Mouse (Mus musculus) adipocyte (in vitro differentiated cells): ENCODE data around the gene Mpz.

Experiments used
- DNase-seq: peaks from one replicate; pipeline ENCODE4 v3.0.0-alpha.2; 2016; ENCODE audit warnings: low spot score

The Mpz gene

DNA sequence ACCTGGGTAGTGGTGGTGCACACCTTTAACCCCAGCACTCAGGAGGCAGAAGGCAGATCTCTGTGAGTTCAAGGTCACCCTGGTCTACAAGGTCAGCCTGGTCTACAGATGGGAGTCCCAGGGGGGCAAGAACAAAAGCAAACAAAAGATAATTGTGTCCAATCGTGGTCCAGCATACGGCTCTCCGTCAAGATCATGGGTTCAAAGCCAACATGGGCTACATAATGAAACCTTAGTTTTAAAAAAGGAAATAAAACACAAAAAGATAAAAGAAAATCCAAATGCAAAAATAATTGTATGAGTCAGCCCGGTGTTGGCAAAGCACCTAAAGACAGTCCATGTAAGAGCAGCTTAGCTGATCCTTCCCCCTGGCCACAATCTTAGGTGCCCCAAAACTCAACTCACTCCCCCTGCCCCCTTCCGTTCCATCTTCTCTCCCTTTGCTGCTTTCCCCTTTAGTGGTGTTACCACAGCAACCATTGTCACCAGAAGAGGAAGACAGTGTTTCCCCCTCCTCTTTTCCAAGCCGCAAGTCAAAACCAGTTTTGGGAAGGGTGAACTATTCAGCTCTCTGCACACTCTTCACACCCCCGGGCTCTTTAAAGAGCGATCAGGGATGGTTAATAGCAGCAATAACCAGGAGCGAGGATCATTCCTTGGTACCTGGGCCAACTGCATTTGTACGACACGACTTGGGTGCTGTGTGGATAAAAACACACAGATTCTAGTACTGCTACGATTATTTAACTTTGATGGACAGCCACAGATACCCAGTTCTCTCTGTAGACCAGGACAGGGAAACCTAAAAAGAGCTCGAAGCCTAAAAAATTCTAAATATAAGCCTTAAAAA lies 37.6 kb downstream of the Mpz start:
- DNase-seq = no peak

DNA sequence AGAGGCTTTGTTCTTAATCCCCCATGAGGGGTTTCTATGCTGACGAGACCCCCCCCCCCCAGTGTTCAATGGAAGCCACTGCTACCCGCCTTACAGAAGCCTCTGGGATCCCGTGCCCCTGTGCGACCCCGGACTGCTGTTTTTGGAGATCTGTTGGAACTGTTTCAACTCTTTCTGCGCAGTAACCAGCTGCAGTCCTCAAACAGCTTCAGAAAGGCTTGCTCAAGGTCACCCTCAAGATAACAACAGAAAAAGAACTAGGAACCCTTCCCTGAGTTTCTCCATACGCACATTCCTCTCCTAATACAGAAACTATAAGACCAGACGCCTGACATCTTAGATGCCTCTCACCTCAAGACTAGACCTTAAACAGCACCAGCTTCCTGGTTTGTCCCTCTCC lies 38.5 kb downstream of the Mpz start:
- no peak for DNase-seq

DNA sequence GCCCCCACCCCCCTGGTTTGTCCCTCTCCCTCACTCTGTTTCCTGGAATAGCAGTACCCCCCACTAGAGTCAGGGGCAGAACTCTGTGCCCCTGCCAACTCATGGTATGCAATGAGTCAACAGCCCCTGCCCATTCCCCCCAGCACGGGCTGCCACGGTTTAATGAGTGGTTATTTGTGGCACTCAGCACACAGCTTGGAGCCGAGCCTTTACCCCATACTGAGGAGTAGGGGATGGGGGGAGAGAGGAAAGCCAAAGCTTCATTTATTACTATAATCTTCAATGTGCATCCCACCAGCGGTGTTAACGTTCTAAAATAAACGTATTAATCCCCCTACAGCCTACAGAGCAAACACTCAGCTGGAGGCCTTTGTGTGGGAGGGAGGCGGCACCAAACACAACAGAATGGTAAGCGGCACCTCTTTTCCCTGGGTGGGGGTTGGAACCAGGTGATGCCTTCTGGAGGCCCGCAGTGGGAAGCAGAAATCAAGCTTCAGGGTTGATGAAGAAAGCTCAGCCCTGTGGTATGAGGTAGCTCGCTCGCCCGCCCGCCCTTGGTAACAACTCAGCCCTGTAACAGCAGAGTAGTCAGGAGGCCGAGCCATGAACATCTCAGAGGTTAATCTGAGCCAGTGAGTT lies 39.1 kb downstream of the Mpz start:
- no peak for DNase-seq

DNA sequence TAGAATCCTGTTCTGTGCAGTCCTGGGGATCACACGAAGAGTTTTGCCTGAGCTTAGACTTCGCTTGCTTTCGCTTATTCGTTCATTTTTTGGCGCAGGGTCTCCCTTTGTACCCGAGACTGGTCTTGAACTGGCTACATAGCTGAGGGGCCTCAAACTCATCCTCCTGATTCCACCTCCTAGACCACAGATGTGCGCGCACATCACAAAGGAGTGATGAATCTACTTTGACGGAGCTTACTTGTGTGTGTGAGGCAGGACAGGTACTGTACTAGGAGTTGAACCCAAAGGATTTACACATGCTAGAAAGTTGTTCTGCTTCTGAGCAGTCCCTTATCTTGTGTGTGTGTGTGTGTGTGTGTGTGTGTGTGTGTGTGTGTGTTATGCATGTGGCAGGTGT lies 40.3 kb downstream of the Mpz start:
- no peak for DNase-seq

DNA sequence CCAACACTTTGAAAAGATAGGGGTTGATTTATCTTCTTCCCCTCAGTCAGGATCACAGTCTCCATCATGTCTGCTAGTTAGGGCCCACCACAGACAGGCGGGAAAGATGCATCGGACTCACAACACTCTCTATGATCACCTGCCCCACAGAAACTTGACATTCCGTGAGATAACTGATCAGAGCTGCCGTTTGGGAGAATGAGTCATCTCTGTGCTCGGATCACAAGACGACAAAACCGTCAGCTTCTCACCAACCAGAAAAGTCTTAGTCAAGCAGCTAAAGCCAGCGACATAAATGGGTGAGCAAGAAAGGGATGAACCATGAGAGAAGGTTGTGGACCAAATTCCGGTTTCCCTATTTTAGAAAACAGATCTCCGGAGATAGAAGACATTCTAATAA lies 41.8 kb downstream of the Mpz start:
- no peak for DNase-seq

DNA sequence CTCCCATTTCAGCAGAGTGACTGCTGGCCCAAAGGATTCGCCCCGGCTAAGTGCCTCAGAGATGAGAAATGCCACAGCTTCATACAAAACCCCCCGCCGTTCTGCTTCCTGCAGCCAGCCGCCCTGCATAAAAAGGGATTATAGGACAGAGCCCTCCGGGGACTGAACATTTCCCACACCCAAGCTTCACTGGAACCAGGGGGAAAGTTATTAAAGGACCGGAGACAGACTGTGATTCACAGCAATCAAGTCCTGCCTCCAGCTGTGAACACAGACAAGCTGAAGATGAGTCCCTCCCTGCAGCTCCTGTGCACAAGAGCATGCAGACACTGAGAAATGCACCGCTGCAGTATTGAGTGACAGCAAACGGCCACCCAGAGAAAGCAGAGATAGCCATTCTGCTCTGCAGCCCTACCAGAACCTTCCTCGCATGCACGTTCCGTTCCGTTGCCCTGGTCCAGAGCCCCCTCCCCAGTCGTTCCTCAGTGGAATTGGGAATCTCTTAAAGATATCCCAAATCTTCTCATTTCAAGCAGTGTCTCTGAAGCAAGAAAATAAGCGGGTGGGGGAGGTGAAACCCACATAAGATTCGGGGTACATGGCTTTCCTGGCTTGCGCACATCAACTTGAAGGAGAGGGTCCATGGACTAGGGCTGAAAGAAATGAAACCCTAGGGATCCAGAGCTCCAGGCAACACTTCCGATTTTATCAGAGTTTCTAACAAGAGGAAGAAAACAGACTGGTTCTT lies 42.8 kb downstream of the Mpz start:
- DNase-seq = no peak

DNA sequence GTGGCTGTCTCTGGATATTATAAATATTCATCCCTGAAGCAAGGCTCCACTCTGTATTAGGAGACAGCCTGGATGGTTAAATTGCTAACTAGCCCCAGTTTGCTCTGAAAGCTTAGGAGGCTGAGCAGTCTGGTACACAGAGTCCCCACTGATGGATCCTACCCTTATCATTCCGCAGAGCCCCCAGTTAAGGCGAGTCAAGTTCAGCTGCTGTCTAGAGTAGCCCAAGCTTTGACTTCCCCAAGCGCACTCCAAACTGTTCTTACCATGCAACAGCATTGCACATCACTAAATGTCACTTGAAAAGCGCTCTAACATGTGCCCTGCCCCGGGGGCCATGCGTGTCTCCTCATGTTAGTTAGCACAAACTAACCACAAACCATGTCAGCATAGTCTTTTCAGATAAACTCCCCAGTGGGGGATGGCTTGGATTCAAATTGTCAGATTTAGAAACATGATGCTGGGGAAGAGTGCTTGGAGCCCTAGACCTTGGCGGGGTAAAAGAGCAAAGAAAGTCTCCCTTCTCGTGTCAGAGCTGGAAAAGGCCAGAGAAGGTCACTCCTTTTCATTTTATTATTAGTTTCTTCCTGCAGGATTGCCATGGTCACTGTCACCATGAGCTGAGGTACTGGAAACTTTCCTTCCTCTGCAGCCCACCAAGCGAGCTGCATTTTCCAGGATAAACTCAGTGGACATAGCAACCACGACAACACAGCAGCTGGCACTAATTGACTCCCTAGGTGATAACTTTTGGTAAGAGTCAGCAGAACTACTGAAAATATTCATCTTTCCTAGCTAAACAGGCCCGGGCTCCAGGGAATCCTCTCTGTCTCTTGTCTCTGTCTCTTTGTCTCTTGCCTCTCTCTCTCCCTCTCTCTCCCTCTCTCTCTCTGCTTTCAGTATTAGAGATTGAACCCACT lies 43.7 kb downstream of the Mpz start:
- DNase-seq = no peak

DNA sequence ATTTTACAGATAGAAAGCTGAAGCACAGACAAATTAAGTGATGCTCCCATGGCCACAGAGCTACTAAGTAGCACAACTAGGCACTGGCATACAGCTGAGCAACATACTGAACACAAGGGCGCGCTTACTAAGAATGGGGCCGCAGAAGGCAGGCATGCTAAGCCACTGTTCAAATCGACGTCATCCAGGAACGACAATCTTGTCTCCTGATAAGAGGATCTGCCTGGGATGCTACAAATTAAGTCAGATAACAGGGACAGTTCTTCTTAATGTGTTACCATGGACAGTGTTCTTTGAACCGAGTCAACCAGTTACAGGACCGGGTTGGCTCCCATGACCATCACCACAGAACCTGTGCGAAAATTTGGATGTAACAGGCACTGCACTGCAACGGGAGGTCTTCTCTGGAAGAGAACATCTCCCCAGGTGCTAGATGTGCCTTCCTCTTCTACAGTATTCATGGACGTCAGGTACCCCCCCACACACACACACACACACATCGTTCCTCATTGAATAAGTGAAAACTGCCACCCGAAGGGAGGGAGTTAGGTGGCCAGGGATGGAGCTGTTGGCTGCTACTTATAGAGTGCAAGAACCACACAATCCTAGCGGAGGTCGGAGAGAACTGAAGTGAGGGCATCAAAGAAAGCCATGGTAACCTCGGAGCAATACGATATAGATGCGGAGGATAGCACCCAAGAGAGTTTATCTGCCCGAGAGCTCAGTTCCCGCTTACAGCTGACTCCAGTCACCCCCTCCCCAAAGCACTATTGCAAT lies 44.7 kb downstream of the Mpz start:
- no peak for DNase-seq

DNA sequence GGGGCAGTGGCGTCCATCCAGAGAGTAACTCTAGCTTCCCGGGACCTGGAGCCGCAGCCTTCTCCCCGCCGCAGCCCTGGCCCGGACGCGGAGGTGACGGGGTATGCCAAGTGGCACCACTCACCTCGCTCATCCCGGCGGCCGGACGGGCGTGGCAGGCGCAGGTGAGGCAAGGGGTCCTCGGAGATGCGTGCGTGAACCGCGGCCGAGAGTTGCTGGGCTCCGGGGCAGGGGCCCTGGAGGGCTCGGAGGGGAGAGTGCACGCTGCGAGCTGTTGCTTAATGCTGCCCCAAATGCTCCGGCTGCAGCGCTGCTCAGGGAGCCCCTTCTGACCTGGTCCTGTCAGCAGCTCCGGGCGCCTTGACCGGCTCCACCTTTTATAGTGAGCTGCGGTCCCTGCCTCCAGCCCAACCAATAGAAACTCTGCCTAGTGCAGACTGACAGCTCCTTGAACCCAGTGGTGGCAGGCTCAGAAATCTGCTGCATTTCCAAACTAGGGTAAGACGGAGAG lies 45.4 kb downstream of the Mpz start, which contains the start of gene Pcp4l1:
Pcp4l1 (minus strand) TSS at position 382 of the 511 bp plus-strand sequence.
- DNase-seq = no peak

DNA sequence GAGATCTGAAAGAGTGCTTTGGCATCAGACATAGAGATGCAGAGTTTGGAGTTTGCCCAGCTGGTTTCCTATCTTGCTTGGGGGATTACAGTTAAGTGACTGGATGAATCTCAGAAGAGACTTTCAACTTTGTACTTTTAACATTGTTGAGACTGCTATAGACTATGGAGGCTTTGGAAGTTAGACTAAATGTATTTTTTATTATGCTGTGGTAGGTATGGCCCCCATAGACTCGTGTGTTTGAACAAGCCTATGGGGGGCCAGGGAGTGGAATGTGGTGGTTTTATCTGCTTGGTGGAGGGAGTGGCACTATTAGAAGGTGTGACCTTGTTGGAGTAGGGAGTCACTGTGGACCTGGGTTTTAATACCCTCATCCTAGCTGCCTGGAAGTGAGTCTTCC lies 49.0 kb downstream of the Mpz start:
- DNase-seq = no peak

DNA sequence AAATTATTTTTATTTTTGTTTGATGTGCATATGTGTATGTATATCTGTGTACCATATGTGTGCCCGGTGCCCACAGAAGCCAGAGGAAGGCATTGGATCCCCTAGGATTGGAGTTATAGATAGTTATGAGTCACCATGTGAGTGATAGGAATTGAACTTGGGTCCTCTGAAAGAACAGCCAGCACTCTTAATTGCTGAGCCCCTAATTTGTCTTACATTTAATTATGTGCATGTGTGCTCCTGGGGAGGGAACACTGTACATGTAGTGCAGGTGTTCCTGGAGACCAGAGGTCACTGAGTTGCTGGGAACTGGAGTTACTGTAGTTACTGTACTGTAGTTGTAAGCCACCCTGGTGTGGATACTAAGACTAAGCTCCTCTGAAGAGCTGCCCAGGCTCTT lies 50.3 kb downstream of the Mpz start:
- no peak for DNase-seq

DNA sequence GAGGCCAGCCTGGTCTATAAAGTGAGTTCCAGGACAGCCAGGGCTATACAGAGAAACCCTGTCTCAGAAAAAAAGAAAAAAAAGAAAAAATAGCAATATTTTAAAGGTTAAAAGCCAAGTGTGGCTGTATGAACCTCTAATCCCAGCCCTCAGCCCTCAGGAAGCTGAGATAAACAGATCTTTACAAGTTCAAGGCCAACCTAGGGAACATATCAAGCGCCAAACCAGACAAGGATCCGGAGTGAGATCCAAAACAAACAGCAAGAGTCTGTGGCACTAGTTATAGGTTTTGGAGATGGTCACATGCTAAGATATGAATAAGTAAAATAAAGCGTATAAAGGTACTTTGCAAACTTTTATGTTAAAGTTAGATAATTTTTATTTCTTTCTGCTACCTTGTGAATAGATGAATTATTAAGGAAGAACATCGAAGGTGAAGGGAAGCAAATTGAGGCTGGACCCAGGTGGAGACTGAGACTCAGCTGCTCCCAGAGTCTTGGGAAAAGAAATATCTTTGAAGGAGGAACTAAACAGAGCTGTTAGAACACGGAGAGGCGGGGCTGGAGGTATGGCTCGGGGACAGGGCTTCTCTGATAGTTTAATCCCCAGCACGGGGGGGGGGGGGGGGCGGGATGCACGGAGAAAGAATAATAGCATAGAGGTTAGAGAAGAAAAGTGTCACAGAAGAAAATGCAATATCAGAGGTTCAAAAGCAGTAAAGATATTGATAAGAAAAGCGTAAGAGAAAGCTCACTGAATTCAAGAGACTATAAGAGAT lies 53.1 kb downstream of the Mpz start:
- no peak for DNase-seq

DNA sequence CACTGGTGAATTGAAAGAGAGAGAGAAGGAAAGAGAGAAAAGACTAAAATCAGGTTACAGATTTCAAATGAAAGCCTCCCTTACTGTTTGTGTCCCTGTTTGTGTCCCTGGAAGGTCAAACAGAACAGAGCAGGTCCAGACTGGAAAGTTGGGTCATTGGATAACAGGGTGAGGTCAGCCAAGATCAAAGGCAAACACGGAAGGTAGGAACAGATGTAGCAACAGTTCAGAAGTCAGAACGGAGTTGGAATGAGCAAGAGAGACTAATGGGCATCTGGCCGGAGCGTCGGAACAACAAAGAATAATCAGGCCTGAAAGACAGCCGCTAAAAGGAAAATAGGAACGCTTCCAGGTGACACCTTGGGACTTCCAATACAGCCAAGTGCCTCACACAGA lies 53.7 kb downstream of the Mpz start:
- DNase-seq = no peak

DNA sequence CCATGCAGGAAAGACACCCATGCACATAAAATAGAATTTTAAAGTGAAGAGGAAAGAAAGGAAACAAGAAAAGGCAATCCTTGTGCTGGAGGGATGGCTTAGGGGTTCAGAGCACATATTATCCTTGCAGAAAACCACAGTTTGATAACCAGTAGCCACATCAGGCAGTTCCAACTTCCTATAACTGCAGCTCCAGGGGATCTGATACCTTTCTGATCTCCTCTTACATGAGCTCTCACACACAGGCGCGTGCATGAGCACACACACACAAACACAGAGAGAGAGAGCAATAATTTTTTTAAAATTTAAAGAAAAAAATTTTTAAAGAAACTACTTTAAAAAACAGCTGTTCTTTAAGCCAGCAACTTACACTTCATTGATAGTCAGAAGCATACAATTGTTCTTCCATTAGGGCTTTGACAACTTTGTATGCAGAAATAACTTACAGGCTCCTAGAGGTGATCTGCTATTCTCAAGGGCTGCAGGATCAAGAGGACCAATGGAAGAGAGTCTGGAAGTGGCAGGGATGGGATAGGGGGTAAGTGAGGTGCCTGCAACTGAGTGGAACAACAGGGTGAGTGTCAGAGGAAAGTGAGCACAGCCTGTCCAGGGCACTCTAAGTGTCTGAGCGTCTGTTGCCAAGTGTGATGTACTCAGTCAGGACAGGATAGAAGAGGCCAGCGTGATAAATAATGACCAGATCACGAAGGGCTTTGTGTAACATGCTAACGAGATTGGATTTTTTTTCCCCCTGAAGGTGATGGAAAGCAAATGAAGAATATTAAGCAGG lies 55.4 kb downstream of the Mpz start:
- no peak for DNase-seq

DNA sequence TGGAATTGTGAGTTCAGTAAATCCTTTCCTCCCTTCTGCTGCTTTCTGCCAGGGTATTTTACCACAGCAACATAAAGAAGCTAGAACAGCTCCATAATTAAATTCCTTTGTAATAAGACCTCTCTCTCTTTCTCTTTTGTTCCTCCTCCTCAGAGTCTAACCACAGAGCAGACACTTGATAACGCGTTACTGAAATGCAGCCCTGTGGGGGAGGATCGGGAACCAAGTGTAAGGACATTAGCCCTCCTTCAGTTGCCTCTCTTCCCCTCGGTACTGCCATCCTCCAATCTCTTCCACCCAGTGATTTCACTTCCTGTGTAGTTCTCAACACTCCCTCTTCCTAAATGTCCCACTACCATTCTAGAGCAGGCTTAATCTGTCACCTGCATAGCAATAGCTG lies 58.9 kb downstream of the Mpz start:
- no peak for DNase-seq
